Mouse (Mus musculus): ENCODE measurements around the gene Crybg3. TPM values are rescaled to one million over a fixed set of nuclear protein-coding genes. Genes with fewer than 3 reads are reported as not detected.
A peak's percentile ranks its signal among the peaks of the same experiment; 100 is the strongest.

Crybg3 gene
- polyA plus RNA-seq, 1 experiment from 2014 or later, result 9.8 TPM

GRCm38 (mm10) chr16:59551507-59551906 lies 49.3 kb downstream of the Crybg3 start:
- ATAC-seq (replicated peaks; ENCODE audit: low FRiP score, low TSS enrichment, low read depth), result no peak
- no peak for DNase-seq (ENCODE audit: low spot score)
- WGBS, result 53% methylated on average over 5 of the region's 5 CpGs

GRCm38 (mm10) chr16:59549631-59550030 lies 51.1 kb downstream of the Crybg3 start:
- 94% methylated on average over 15 of the region's 15 CpGs for WGBS
- Histone ChIP-seq H3K4me3 (ENCODE audit: low read depth, low read length) (no peak overlapping the region), H3K36me3 (ENCODE audit: control insufficient read depth, insufficient read depth, low read length) (no peaks in the 10 kb centered on the region), H3K9me3 (ENCODE audit: control insufficient read depth, low read length) (no peaks in the 10 kb centered on the region), H3K4me1 (replicated peaks; ENCODE audit: control insufficient read depth, insufficient read depth, low read length) (peaks cover 13% of the 10 kb centered on the region), H3K9ac (ENCODE audit: low read length) (no peak overlapping the region), H3K27me3 (replicated peaks; ENCODE audit: control insufficient read depth, insufficient read depth, low read length) (no peaks in the 10 kb centered on the region), H3K4me2 (ENCODE audit: low read length) (no peak overlapping the region), H3K27ac (ENCODE audit: low read depth) (no peak overlapping the region)
- DNase-seq (ENCODE audit: low spot score) (no peak), ATAC-seq (replicated peaks; ENCODE audit: low FRiP score, low TSS enrichment, low read depth) (no peak)

More at GRCm38 (mm10) chr16:59551507-59551906, 49.3 kb downstream of the Crybg3 start:
- no peaks in the 10 kb centered on the region for H3K27me3 ChIP-seq (replicated peaks; ENCODE audit: control insufficient read depth, insufficient read depth, low read length)
- H3K4me3 ChIP-seq (ENCODE audit: low read depth, low read length), result no peak overlapping the region
- H3K9me3 ChIP-seq (ENCODE audit: control insufficient read depth, low read length), result no peaks in the 10 kb centered on the region
- H3K4me1 ChIP-seq (replicated peaks; ENCODE audit: control insufficient read depth, insufficient read depth, low read length), result peaks cover 13% of the 10 kb centered on the region
- H3K4me2 ChIP-seq (ENCODE audit: low read length), result no peak overlapping the region
- H3K27ac ChIP-seq (ENCODE audit: low read depth), result no peak overlapping the region
- no peaks in the 10 kb centered on the region for H3K36me3 ChIP-seq (ENCODE audit: control insufficient read depth, insufficient read depth, low read length)
- no peak overlapping the region for H3K9ac ChIP-seq (ENCODE audit: low read length)

GRCm38 (mm10) chr16:59548582-59548947 lies 52.2 kb downstream of the Crybg3 start:
- ATAC-seq (replicated peaks; ENCODE audit: low FRiP score, low TSS enrichment, low read depth), result no peak
- 96% methylated on average over 4 of the region's 4 CpGs for WGBS
- no peak for DNase-seq (ENCODE audit: low spot score)
- Histone ChIP-seq H3K9me3 (ENCODE audit: control insufficient read depth, low read length) (no peaks in the 10 kb centered on the region), H3K27me3 (replicated peaks; ENCODE audit: control insufficient read depth, insufficient read depth, low read length) (no peaks in the 10 kb centered on the region), H3K4me1 (replicated peaks; ENCODE audit: control insufficient read depth, insufficient read depth, low read length) (peaks cover 19% of the 10 kb centered on the region), H3K4me2 (ENCODE audit: low read length) (no peak overlapping the region), H3K9ac (ENCODE audit: low read length) (no peak overlapping the region), H3K4me3 (ENCODE audit: low read depth, low read length) (no peak overlapping the region), H3K27ac (ENCODE audit: low read depth) (peak overlapping the region; percentile 29; the same call in 1 of the 2 replicates), H3K36me3 (ENCODE audit: control insufficient read depth, insufficient read depth, low read length) (no peaks in the 10 kb centered on the region)

GRCm38 (mm10) chr16:59547887-59548581 lies 52.7 kb downstream of the Crybg3 start:
- H3K4me2 ChIP-seq (ENCODE audit: low read length), result peak overlapping the region; percentile 23; the same call in 1 of the 2 replicates
- no peak overlapping the region for H3K9ac ChIP-seq (ENCODE audit: low read length)
- H3K36me3 ChIP-seq (ENCODE audit: control insufficient read depth, insufficient read depth, low read length), result no peaks in the 10 kb centered on the region
- H3K27me3 ChIP-seq (replicated peaks; ENCODE audit: control insufficient read depth, insufficient read depth, low read length), result no peaks in the 10 kb centered on the region
- DNase-seq (ENCODE audit: low spot score), result peak; percentile 65
- ATAC-seq (replicated peaks; ENCODE audit: low FRiP score, low TSS enrichment, low read depth), result no peak
- peak overlapping the region; percentile 29; the same call in 1 of the 2 replicates for H3K27ac ChIP-seq (ENCODE audit: low read depth)
- 60% methylated on average over 14 of the region's 14 CpGs for WGBS
- peaks cover 19% of the 10 kb centered on the region for H3K4me1 ChIP-seq (replicated peaks; ENCODE audit: control insufficient read depth, insufficient read depth, low read length)
- H3K4me3 ChIP-seq (ENCODE audit: low read depth, low read length), result no peak overlapping the region
- no peaks in the 10 kb centered on the region for H3K9me3 ChIP-seq (ENCODE audit: control insufficient read depth, low read length)

- ATAC-seq (replicated peaks; ENCODE audit: low FRiP score, low TSS enrichment, low read depth), result no peak
- Histone ChIP-seq H3K36me3 (ENCODE audit: control insufficient read depth, insufficient read depth, low read length) (no peaks in the 10 kb centered on the region), H3K9me3 (ENCODE audit: control insufficient read depth, low read length) (no peaks in the 10 kb centered on the region), H3K27ac (ENCODE audit: low read depth) (no peak overlapping the region), H3K4me2 (ENCODE audit: low read length) (no peak overlapping the region), H3K4me1 (replicated peaks; ENCODE audit: control insufficient read depth, insufficient read depth, low read length) (peaks cover 19% of the 10 kb centered on the region), H3K9ac (ENCODE audit: low read length) (no peak overlapping the region), H3K27me3 (replicated peaks; ENCODE audit: control insufficient read depth, insufficient read depth, low read length) (no peaks in the 10 kb centered on the region), H3K4me3 (ENCODE audit: low read depth, low read length) (no peak overlapping the region)
- DNase-seq (ENCODE audit: low spot score), result no peak
- WGBS, result 63% methylated on average over 4 of the region's 4 CpGs
Observed at GRCm38 (mm10) chr16:59547466-59547865, 53.3 kb downstream of the Crybg3 start.

- Histone ChIP-seq H3K36me3 (ENCODE audit: control insufficient read depth, insufficient read depth, low read length) (no peaks in the 10 kb centered on the region; the same call in 1 of the 2 replicates), H3K9ac (ENCODE audit: low read length) (no peak overlapping the region), H3K4me2 (ENCODE audit: low read length) (no peak overlapping the region), H3K9me3 (ENCODE audit: control insufficient read depth, low read length) (no peaks in the 10 kb centered on the region), H3K4me1 (replicated peaks; ENCODE audit: control insufficient read depth, insufficient read depth, low read length) (peaks cover 19% of the 10 kb centered on the region), H3K4me3 (ENCODE audit: low read depth, low read length) (no peak overlapping the region), H3K27ac (ENCODE audit: low read depth) (no peak overlapping the region), H3K27me3 (replicated peaks; ENCODE audit: control insufficient read depth, insufficient read depth, low read length) (no peaks in the 10 kb centered on the region)
- WGBS, result 87% methylated on average over 2 of the region's 2 CpGs
- DNase-seq (ENCODE audit: low spot score), result no peak
- ATAC-seq (replicated peaks; ENCODE audit: low FRiP score, low TSS enrichment, low read depth), result no peak
Observed at GRCm38 (mm10) chr16:59545360-59545759, 55.4 kb downstream of the Crybg3 start.

- Histone ChIP-seq H3K9me3 (ENCODE audit: control insufficient read depth, low read length) (no peaks in the 10 kb centered on the region), H3K36me3 (ENCODE audit: control insufficient read depth, insufficient read depth, low read length) (peaks cover 2% of the 10 kb centered on the region; the same call in 1 of the 2 replicates), H3K4me3 (ENCODE audit: low read depth, low read length) (no peak overlapping the region), H3K4me1 (replicated peaks; ENCODE audit: control insufficient read depth, insufficient read depth, low read length) (peaks cover 5% of the 10 kb centered on the region; the same call in 1 of the 2 replicates), H3K27ac (ENCODE audit: low read depth) (no peak overlapping the region), H3K9ac (ENCODE audit: low read length) (no peak overlapping the region), H3K27me3 (replicated peaks; ENCODE audit: control insufficient read depth, insufficient read depth, low read length) (no peaks in the 10 kb centered on the region), H3K4me2 (ENCODE audit: low read length) (no peak overlapping the region)
- no peak for ATAC-seq (replicated peaks; ENCODE audit: low FRiP score, low TSS enrichment, low read depth)
- no peak for DNase-seq (ENCODE audit: low spot score)
- WGBS, result 73% methylated on average over 4 of the region's 4 CpGs
Observed at GRCm38 (mm10) chr16:59541382-59541781, 59.4 kb downstream of the Crybg3 start.

- H3K36me3 ChIP-seq (ENCODE audit: control insufficient read depth, insufficient read depth, low read length), result peaks cover 4% of the 10 kb centered on the region; the same call in 1 of the 2 replicates
- H3K4me2 ChIP-seq (ENCODE audit: low read length), result no peak overlapping the region
- WGBS, result 96% methylated on average over 3 of the region's 3 CpGs
- H3K9ac ChIP-seq (ENCODE audit: low read length), result no peak overlapping the region
- DNase-seq (ENCODE audit: low spot score), result no peak
- H3K9me3 ChIP-seq (ENCODE audit: control insufficient read depth, low read length), result no peaks in the 10 kb centered on the region
- ATAC-seq (replicated peaks; ENCODE audit: low FRiP score, low TSS enrichment, low read depth), result no peak
- no peak overlapping the region for H3K4me3 ChIP-seq (ENCODE audit: low read depth, low read length)
- no peak overlapping the region for H3K27ac ChIP-seq (ENCODE audit: low read depth)
- H3K27me3 ChIP-seq (replicated peaks; ENCODE audit: control insufficient read depth, insufficient read depth, low read length), result no peaks in the 10 kb centered on the region
- peaks cover 5% of the 10 kb centered on the region; the same call in 1 of the 2 replicates for H3K4me1 ChIP-seq (replicated peaks; ENCODE audit: control insufficient read depth, insufficient read depth, low read length)
Observed at GRCm38 (mm10) chr16:59540944-59541343, 59.8 kb downstream of the Crybg3 start.

- no peak for ATAC-seq (replicated peaks; ENCODE audit: low FRiP score, low TSS enrichment, low read depth)
Observed at GRCm38 (mm10) chr16:59535673-59536072, 65.1 kb downstream of the Crybg3 start.

More at GRCm38 (mm10) chr16:59535673-59536072, 65.1 kb downstream of the Crybg3 start:
- H3K9me3 ChIP-seq (ENCODE audit: control insufficient read depth, low read length), result no peaks in the 10 kb centered on the region
- no peak overlapping the region for H3K4me3 ChIP-seq (ENCODE audit: low read depth, low read length)
- no peak overlapping the region for H3K9ac ChIP-seq (ENCODE audit: low read length)
- H3K4me2 ChIP-seq (ENCODE audit: low read length), result no peak overlapping the region
- no peaks in the 10 kb centered on the region for H3K27me3 ChIP-seq (replicated peaks; ENCODE audit: control insufficient read depth, insufficient read depth, low read length)
- DNase-seq (ENCODE audit: low spot score), result peak; percentile 44
- WGBS, result 79% methylated on average over 5 of the region's 5 CpGs
- 0 out of 2 replicates have a peak, but pooled peaks cover 4% of the 10 kb centered on the region for H3K36me3 ChIP-seq (ENCODE audit: control insufficient read depth, insufficient read depth, low read length)
- H3K27ac ChIP-seq (ENCODE audit: low read depth), result no peak overlapping the region
- no peaks in the 10 kb centered on the region for H3K4me1 ChIP-seq (replicated peaks; ENCODE audit: control insufficient read depth, insufficient read depth, low read length)

Measured in intestine, embryonic 14.5 days (tissue).